Mouse (Mus musculus) liver, postnatal 0 days (tissue): ENCODE measurements around the gene Ctsd.

ENCODE experiments used
- CTCF ChIP-seq: sonication (generic); IDR thresholded peaks from 2 replicates; pipeline ENCODE4 v1.5.1; 2016; ENCODE audit warnings: antibody characterized with exemption, low read depth
- EP300 ChIP-seq: IDR thresholded peaks from 2 replicates; pipeline ENCODE4 v1.6.1; 2016; ENCODE audit warnings: antibody characterized with exemption, low read depth, mild to moderate bottlenecking

DNA sequence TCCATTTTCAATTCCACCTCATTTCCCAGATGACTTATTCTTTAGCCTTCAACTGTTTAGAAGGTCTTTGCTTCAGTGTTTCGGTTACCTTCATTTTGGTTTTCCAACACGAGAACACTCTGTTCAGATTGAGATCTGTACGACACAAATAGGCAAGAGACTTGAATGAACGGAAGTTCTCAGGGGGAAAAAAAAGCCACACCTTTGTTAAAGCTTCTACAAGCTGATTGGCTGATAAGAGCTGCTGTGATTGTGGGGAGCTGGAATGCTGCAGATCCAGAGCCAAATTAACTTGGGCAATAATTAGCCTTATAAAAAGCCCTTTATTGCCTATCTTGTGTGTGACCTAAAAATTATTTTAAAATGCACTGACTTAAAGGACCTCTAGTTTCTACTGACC is 27.5 kb upstream of the Ctsd start:
- TF ChIP-seq EP300 (no peak), CTCF (no peak)
